Mouse (Mus musculus) adrenal gland, adult 8-10 months (tissue): ENCODE measurements at regions not wholly inside any gene's neighbourhood (a gene's known extent, or its start where the extent isn't known, plus 50 kb on each side); places are given as distances from the start of the nearest gene placed in this dataset.
"Not testable (repeated sequence)": the region's sequence is repeated elsewhere in the genome, so short reads cannot be mapped to it uniquely, and the experiment has no call there.

Source experiments
- DNase-seq: peaks from one replicate; pipeline ENCODE4 v3.0.0; 2022

DNA sequence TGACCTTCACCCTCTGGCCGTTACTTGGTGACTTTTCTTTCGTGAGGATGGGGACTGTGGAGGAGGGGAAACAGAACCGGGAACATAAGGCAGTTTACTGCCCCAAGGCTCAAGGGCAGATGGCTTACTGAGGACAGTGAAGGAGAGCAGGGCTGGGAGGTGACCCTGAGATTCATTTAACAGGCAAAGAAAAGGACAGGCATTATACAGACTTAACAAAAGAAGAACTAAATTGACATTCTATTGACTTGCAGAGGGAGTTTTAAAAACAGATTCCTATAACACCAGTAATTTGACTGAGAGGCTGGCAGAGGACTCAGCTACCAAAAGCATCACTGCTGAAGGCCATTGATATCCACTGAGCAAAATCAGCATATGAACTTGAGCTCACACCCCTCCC lies 153.0 kb upstream of the 1700012A03Rik start:
- no peak for DNase-seq

DNA sequence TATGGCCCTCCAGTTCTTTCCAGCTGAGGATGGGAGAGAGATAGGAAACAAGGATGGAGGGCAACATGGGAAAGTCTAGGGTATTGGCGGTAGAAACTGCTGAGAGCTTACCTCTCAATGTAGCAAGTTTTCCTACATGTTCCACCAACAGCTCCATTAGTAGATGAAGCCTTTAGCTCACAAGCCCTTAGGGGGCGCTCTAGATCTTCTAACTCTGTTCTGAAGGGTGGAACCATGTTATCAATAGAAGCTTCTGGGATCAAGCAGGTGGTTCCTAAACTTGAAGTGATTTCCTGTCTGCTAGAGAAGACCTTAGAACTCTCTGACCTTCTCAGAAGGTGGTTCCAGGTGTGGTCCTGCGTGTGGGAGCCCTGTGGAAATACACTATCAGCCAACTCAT lies 154.2 kb upstream of the 1700012A03Rik start:
- DNase-seq: no peak

DNA sequence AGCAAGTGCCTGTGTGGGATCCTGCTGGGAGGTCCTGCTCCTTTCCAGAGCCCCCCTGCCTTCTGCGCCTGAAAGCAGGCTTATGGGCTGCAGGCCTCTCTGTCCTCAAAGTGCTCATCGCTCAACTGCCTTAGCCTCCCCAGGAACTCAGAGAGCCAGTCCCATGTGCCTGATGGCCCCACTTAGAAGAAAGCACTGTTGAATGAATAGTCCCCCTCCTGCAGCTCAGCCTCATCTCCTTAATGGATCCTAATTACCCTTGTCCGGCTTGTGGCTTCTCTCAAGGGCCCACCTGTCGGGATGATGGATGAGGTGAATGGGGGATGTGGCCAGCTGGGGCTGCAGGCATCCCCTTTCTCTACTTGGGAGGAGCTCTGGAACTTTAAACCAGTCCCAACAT lies 163.1 kb upstream of the 1700012A03Rik start:
- no peak for DNase-seq

DNA sequence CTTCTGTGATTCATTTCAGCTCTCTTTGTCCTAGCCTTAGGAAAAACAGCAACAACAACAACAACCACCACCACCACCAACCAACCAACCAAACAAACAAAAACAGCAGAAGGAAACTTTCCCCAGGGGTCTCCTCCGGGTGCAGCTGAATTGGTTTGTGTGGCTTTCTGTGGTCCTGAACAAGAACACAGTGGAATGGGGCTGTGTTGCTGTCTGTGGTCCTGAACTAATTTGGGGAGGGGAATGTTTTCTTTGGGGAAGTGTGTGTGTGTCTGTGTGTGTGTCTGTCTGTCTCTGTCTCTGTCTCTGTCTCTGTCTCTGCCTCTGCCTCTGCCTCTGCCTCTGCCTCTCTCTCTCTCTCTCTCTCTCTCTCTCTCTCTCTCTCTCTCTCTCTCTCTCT lies 164.8 kb upstream of the 1700012A03Rik start:
- DNase-seq: not testable (repeated sequence)

DNA sequence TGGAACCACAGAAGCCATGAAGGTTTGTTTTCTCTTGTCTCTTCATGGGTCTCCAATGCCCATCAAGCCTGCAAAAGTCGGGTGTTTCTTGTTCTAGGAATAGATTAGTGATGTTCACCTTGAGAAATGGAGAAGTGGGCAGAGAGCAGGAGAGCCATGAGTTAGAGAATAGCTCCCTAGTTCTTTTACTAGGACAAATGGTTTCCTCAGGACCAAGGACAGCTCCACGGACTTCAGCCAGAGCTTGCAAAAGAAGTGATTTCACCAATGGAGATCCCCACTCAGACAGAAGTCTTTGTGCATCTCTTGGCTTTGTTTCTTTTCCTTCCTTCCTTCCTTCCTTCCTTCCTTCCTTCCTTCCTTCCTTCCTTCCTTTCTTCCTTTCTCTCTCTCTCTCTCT lies 166.3 kb upstream of the 1700012A03Rik start:
- DNase-seq: peak; percentile 8

DNA sequence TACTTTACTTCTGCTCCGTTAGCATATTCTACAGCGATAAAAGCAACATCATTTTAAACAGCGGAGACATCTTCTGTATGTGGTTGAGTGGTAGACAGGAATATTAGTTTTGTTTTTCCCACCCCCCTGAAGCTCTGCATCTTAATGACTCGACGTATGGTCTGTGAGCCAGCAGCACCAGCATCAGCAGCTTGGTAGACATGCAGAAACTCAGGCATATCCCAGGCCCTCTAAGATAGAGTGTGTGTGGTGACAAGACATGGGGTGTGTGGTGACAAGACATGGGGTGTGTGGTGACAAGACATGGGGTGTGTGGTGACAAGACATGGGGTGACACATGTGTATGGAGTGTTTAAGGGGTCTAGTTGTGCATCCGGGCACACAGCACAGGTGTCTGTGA lies 175.4 kb upstream of the 1700012A03Rik start:
- no peak for DNase-seq

DNA sequence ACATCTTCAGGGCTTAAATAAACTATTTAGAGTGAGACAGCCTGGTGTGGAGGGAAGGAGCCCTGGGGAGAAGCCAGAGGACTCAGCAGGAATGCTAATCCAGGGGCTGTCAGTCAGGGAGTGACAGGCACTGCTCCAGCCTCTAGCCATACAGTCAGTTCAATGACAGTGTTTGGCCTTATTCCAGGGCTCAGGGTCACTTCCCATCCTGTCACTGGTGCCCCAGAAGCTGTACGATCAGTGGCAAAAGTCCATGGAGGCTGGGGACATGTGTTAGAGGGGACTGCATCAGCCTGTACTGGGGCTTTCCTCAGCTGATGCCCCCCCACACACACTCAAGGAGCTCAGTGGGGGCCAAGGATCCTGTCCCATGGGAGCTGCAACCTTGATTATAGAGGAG lies 176.1 kb upstream of the 1700012A03Rik start:
- no peak for DNase-seq

DNA sequence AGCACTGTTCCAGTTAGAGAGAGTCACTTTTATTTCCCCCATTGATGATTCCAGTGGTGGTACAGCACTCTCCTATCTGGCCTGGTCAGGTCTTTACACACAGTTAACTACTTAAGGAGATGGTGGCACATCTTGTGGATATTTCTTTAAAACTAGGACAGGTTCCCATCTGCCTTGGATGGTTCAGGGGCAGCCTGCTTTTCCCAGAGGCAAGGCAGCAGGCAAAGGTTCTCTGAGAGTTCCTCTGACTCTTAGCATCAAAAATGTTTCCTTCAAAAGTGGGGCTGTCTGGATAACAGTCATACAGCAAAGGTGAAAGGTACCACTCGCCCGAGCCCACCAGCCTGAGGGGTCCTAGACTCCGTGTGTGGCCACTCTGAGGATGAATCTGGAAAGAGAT lies 178.3 kb upstream of the 1700012A03Rik start:
- no peak for DNase-seq

DNA sequence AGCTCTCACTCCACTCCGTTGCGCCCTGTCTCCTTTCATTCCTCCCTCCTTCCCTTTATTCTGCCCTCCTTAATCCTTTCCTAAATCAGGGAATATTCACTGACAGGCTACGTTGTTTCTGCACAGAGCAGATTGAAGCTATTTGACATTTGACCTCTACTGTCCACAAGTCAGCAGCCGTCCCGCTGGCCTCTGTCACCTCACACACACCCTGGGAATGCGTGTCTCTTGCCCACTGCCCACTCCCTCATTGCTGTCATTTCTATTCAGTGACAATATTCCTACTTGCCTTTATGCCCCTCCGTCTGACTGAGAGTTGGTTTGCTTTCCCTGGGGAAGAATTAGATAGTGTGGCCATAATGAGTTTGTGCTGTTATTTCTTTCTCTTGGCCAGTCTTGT lies 188.1 kb upstream of the 1700012A03Rik start:
- DNase-seq: no peak

DNA sequence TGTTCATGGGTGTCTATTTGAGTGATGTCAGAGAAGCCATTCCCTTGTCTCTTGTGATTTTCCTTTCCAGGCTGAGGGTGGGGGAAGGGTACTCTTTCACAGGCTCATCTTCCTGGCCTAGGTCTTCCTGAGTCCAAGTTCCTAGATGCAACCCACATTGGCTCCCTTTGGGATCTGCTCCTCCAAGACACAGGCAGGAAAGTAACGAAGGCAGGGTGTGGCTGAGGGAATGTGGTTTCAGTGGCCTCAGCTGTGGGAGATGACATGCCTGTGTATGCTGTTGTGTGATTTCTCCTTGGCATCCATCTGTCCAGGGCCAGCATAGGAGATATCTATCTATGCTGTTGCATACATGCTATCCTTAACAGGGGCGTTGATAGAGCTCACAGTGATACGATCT lies 190.4 kb upstream of the 1700012A03Rik start:
- no peak for DNase-seq

DNA sequence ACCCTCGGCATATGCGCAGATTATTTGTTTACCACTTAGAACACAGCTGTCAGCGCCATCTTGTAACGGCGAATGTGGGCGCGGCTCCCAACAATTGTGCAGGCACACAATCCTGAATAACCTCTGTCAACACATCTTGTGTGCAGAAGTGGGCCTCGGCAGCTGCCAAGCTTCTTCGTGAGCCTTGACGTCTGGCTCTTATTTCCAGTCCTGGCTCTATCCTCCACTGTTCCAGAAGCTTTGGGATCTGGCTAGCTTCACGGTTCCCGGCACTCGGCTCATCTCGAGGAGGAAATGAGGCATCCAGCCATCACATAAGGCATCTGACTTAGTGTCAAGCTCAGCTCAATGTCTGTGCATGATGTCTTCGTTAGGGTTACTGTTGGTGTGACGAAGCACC lies 195.8 kb upstream of the 1700012A03Rik start:
- DNase-seq: no peak

DNA sequence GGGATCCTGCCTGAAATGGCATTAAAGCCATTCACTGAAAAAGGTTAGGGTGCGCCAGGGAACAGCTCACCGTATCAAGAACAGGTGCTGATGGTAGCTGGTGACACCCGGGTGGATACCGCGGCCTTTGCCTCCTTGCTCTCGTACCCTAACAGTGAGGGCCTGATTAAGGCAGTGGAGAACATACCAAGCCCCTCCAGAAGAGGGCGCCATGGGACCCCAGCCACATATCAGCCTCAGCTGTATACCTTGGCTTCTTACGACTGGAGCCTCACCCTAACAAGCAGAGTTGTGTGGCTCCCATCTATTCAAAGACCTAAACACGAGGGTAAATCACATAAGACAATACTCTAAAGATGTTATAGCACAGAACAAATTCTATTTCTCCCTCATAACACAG lies 203.7 kb upstream of the 1700012A03Rik start:
- no peak for DNase-seq

DNA sequence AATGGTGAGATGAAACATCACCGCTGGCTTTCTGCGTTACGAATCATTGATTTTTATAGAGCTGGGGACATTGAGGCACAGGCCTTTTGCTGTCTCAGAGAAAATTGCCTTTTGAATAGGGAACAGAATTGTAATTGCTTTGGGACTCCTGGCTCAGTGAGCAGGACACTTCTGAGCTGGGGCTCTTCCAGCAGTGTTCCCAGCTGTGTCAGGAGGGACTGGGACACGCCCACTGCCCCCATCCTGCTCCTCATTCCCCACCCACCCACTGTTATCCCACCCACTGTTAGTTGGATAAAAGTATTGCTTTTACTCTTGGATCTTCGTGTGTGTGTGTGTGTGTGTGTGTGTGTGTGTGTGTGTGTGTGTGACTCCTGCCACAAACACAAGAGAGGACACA lies 204.4 kb upstream of the 1700012A03Rik start:
- DNase-seq: no peak

DNA sequence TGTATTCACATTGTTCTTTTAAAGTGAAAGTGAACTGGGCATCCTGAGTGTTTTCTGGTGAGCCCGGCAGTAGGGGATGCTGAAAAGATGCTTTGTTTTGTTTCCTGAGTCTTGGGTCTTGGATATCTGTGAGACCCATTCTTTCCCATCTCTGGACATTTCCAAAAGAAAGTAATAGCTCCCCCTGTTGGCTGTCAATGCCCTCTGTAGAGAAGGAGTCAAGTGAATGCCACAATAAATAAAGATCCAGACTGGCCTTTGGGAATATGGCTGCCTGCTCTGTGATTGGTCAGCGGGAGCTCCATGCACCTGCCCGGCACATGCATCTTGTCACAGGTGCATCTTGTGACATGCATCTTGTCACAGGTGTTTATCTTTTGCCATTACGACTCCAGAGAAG lies 209.4 kb upstream of the 1700012A03Rik start:
- no peak for DNase-seq

DNA sequence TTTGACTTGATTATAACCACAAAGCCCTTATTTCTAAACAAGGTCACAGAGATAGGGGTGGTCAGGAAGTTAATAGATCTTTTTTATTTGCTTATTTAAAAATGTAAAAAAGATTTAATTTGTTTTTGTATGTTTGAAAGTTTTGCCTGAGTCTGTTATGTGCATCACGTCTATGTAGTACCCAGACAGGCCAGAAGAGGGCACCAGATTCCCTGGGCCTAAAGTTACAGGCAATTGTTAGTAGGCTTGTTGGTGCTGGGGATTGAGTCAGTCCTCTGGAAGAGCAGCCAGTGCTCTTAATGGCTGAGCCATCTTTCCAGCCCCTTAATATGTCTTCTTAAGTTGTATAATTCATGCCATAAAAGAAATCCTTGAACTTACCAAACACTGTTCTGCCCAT lies 211.5 kb upstream of the 1700012A03Rik start:
- no peak for DNase-seq

DNA sequence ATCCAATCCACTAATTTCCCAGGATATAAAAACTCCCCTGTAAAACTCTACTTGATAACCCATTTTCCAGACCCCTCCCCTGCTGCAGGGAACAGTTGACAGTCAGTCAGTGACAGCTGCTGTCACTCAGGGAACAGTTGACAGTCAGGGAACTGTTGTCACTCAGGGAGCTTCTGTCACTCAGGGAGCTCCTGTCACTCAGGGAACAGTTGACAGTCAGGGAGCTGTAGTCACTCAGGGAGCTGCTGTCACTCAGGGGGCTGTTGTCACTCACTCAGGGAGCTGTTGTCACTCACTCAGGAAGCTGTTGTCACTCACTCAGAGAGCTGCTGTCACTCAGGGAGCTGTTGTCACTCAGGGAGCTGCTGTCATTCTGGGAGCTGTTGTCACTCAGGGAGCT lies 214.3 kb upstream of the 1700012A03Rik start:
- no peak for DNase-seq

DNA sequence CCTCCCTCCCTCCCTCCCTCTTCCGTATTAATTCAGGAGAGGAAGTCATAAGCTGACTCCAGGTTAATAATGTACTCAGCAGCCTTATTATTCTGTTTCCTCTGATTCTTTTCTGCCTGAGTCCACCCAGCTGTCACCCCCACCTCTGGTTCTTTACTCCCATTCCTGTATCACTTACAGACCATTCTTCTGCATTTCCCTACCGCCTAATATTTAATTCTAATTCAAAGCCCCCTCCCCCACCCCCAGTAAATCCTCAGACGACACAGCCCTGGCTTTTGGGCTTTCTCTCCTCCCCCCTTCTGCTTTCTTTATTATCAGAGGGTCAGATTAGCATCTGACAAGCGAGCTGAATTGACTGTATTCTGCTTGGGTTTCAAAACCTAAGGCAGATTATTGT lies 215.5 kb upstream of the 1700012A03Rik start:
- no peak for DNase-seq

DNA sequence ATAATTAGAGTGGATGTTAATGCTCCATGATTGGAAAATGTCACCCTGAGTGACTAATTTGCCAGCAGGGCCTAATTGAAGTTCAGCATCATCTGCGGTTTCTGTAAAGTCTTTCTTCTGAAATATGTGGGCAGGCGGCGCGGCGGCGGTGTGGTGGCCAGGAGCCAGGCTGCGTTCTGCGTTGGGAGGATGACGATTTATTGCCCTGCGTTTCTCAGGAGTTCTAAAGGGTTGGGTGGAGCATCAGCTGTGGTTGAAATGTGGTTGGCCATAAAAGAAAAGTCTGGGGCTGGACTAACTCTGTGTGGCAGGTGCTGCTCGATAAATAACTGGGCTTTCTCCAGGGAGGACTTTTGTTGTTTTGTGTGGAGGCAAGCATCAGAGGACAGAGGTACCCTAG lies 219.4 kb upstream of the 1700012A03Rik start:
- DNase-seq: no peak

DNA sequence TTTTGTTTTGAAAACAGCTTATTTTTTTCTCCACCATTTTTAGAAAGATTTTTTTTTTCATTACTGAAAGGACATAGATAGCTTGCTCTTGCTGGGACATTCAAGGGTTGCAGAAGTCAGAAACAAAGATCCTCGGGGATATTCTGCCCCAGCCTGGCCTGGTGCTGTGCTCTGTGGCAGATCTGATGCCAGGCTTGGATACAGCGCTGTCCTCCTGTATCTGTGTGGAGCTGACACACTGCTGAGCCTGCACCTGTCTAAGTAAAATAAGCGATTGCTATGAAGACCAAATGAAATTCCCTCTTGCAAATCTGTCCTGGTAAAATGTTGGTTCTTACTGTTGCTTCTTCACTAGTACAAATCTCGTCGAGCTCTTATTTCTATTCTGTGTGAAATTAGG lies 226.4 kb upstream of the 1700012A03Rik start:
- DNase-seq: no peak

DNA sequence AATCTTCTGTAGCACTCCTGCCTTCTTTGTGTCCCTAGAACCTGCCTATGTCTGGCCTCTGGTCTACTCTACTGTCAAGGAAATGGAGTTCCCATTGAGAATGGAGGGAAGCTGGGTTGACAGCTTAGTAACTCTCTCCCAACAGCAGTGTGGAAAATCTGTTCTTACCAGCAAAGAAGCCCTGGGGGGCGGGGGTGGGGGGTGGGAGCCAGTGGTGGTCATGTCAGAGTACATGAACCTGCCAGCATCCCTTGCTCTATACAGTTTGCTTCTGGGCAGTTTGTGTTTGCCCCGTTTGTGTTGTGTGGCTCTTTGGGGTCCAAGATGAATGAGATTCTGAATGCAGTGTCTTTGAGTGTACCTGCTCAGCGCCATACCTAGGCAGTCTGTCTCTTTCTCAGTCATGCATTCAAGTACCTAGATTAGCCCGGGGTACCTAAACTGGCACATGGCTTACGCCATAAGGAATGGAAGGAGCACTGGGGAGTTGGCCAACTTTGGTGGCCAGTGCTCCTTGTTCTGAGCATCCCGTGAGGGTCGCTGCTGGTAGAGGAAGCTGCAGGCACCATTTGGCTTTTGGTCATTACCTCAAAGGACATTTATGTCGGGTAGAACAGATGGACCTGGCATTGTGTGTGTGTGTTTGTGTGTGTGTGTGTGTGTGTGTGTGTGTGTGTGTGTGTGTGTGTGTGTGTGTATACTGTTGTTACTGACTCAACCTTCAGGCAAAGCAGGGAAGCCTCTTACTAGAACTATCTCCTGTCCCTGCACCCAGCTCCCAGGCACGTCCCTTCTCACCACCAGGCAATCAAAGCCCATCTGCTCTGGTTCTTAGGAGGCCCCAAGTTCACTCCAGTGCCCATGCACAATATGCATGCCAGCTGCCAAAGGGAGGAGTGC lies 227.6 kb upstream of the 1700012A03Rik start:
- no peak for DNase-seq

DNA sequence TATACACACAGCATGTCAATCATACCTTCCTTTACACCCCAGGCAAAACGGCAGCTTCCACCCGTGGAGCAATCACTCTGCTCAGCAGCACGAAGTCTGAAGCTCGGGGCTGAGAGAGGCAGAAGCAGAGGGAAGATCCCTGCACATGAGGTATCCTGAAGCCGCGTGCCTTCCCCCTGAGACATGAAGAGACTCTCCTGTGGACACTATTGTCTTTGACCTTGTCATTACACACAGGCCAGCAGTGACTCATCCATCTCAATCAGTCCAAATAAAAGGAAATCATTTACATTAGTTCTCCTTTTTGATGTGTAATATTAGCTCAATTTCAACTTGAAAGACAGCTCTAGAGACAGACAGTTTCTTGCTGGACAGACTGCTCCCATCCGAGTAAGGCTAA lies 228.4 kb upstream of the 1700012A03Rik start:
- DNase-seq: no peak

DNA sequence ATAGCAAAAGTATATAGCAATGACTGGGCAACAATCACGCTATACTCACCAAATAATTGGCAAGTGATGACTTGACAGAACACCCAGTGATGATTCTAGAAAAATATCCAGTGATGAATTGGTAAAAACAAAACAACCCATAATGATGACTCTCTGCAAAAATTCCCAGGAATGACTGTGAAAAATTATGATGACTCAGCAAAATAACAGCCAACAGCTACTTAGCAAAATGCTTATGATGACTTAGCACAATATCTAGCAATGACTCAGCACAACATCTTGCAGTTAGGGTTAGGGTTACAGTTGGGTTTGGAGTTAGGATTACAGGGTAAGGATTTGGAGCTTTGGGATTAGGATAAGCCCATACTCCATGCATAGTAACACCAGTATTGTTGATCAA lies 232.4 kb upstream of the 1700012A03Rik start:
- DNase-seq: no peak

DNA sequence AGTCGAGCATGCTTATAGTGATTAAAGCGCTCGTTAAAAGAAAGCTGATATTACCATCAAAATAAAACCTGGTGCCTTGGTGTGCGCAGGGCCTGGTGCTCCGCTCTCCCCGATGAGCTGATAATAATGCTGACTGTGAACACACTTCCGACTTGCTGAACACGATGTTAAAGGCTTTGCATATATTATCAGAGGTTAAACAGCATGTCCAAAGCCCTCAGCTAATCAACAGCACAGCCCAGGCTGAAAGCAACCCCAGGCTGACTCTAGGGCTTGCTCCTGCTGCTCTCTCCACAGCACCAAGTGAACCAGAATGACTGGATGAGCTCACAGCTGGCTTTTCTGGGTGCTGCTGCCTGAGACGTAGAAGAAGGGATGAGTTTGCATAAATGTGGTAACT lies 238.2 kb upstream of the 1700012A03Rik start:
- no peak for DNase-seq

DNA sequence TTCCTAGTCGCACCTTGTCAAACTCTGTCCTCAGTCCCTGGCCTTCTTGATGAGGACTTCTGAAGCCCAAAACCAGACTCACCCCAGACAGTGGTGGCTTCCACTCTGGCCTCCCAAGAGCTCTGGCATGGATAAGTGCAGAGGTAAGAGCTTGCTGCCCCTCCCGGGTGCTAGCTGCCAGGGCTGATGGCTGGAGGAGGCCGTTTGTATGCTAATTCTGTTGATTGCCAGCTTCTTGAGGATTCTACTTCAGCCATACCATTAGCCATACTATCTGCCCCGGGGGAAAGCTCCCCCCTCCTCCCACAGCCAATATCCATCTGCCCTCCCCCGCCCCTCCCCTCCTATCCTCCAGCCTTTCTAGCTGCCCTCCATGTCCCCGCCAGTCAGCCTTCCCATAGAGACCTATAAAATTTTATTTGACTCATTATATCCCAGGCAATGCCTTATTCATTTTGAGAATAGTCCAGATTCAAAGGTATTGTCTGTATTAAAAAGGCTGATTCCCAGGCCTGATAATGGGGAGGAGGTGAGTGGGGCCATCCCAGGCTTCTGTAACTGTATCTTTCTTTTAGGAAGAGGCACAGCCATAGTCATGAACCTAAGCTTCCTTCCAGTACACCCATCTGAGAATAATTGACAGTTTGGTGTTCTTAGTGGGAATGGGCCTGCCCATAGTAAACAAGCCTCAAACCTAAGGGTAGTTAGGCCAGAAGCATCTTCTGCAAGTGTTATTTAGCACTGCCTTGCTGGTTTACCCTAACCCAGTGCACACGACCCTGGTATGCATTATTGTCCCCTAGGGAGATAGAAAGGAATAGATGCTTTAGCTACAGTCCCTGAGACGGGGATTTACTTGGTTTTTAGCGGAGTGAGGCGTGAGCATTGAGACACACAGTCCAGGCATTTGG lies 239.2 kb upstream of the 1700012A03Rik start:
- DNase-seq: no peak
